Mouse (Mus musculus) lung, postnatal 0 days (tissue): ENCODE results near the gene Coro1b. TPM values are rescaled to one million over a fixed set of nuclear protein-coding genes. Genes with fewer than 3 reads are reported as not detected.

ENCODE experiments used
- ATAC-seq: fragments of 200-750 bp; cut with Nextera tagmentation; 2 replicates; pipeline ENCODE4 v1.8.0; 2017; ENCODE audit warnings: moderate library complexity
- DNase-seq: peaks from one replicate; pipeline ENCODE4 v3.0.0-alpha.2; 2016; ENCODE audit warnings: low spot score
- H3K27ac ChIP-seq: fragments of 300-500 bp; sonication (generic); 2 replicates; pipeline ENCODE4 v1.5.1; 2014; ENCODE audit warnings: antibody characterized with exemption, mild to moderate bottlenecking, low read length, mixed read lengths
- H3K27me3 ChIP-seq: fragments of 300-500 bp; sonication (generic); replicated peaks from 2 replicates; pipeline ENCODE4 v1.6.1; 2014; ENCODE audit warnings: low read length, mixed read lengths; ENCODE audit not compliant: insufficient read depth
- H3K36me3 ChIP-seq: fragments of 300-500 bp; sonication (generic); 2 replicates; pipeline ENCODE4 v1.6.1; 2014; ENCODE audit warnings: low read length, mixed read lengths; ENCODE audit not compliant: insufficient read depth
- H3K4me1 ChIP-seq: fragments of 300-500 bp; sonication (generic); 2 replicates; pipeline ENCODE4 v1.6.1; 2014; ENCODE audit warnings: antibody characterized with exemption, low read depth, low read length, mixed read lengths; ENCODE audit not compliant: insufficient read depth
- H3K4me2 ChIP-seq: fragments of 300-500 bp; sonication (generic); replicated peaks from 2 replicates; pipeline ENCODE4 v1.6.1; 2014; ENCODE audit warnings: low read depth, mild to moderate bottlenecking, low read length, moderate library complexity, mixed read lengths
- H3K4me3 ChIP-seq: fragments of 300-500 bp; sonication (generic); 2 replicates; pipeline ENCODE4 v1.5.1; 2014; ENCODE audit warnings: low read depth, low read length
- H3K9ac ChIP-seq: fragments of 300-500 bp; sonication (generic); replicated peaks from 2 replicates; pipeline ENCODE4 v1.6.1; 2014; ENCODE audit warnings: low read depth, mild to moderate bottlenecking
- H3K9me3 ChIP-seq: fragments of 300-500 bp; sonication (generic); 2 replicates; pipeline ENCODE4 v1.6.1; 2016; ENCODE audit warnings: low read length, mixed read lengths
- CTCF ChIP-seq: IDR thresholded peaks from 2 replicates; pipeline ENCODE4 v1.5.1; 2016; ENCODE audit warnings: antibody characterized with exemption, mild to moderate bottlenecking
- EP300 ChIP-seq: IDR thresholded peaks from 2 replicates; pipeline ENCODE4 v1.6.1; 2016; ENCODE audit warnings: antibody characterized with exemption, mild to moderate bottlenecking, control low read depth
- WGBS: fragments of 180-500 bp; shearing (Covaris S2); extraction: QIAGEN DNeasy Blood & Tissue Kit; methylation state at CpG from one replicate; pipeline ENCODE4 v1.1.7; 2014; 5-methylcytosine and 5-hydroxymethylcytosine counted together
- polyA plus RNA-seq: library from polyadenylated mRNA; unstranded; fragments of >200 nt; fragmentation: Nextera tagmentation; extraction: Ambion mirVana; gene quantifications from 2 replicates; pipeline ENCODE4 v1.2.1, GENCODE M21; 2015

Coro1b gene
- polyA plus RNA-seq, 1 experiment from 2014 or later = 183 TPM

DNA sequence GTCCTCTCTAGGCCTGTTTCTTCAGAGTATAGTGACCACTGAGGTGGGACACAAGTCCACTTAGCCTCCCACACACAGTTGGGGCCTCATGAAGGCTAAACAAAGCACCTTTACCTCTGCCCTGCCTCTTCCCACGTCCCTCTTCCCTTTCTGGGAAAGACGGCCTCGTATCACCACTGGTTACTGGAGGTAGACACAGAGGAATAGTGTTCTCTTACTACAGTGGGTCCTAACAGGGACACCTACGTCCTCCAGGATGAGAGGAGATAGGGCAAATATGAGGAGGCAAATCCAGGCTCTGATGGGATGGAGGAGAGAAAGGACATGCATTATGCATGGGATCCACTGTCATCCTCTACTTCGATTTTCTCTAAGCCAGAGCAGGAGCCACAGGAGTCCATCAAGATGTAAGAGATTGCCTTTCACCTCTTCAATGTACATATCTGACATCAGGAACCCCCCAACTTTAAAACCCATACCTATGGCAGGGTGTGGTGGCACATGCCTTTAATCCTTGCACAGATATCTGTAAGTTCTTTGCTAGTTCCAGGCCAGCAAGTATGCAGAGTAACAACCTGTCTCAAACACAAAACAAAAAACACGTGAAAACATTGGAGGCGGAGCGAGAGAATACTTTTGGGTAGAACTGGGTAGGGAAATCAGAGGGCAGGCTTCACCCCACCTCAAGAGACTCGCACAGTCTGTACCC, 483 bp upstream of the Coro1b start:
- H3K4me3 ChIP-seq = peak overlapping the region; percentile 90
- ATAC-seq (no peak), DNase-seq (no peak)
- no peaks in the 10 kb centered on the region; the same call in 1 of the 2 replicates for H3K36me3 ChIP-seq
- no peaks in the 10 kb centered on the region for H3K27me3 ChIP-seq
- peak overlapping the region; percentile 79 for H3K4me2 ChIP-seq
- peak overlapping the region; percentile 90; the same call in 1 of the 2 replicates for H3K9ac ChIP-seq
- no peak for TF ChIP-seq CTCF
- no peak for TF ChIP-seq EP300
- peaks cover 12% of the 10 kb centered on the region; the same call in 1 of the 2 replicates for H3K4me1 ChIP-seq
- no peaks in the 10 kb centered on the region for H3K9me3 ChIP-seq
- 38% methylated on average over 9 of the region's 9 CpGs for WGBS
- peak overlapping the region; percentile 69 for H3K27ac ChIP-seq

DNA sequence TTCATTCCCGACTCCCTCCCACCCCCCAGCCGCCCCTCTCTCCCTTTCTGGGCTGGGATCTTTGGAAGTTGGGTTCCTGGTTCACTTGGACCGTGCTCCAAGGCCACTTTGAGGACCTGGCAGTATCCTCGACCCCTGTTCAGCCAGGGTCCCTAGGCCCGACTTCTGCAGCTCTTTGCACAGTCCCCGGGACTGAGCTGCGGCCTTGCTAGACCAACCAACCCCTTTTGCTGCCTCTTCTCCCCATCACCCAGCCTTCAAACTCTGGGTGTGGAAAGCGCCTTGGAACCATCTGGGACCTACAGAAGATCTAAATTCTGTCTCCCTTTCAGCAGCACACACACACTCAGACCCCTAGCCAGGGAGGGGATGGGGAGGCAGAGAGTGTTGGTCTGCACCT, 400 bp downstream of the Coro1b start:
- Histone ChIP-seq H3K27me3 (no peaks in the 10 kb centered on the region), H3K27ac (peak overlapping the region; percentile 87), H3K36me3 (peaks cover 3% of the 10 kb centered on the region; the same call in 1 of the 2 replicates), H3K4me3 (peak overlapping the region; percentile 90), H3K4me2 (peak overlapping the region; percentile 79), H3K9ac (peak overlapping the region; percentile 90), H3K9me3 (no peaks in the 10 kb centered on the region), H3K4me1 (peaks cover 12% of the 10 kb centered on the region; the same call in 1 of the 2 replicates)
- DNase-seq = no peak
- ATAC-seq = peak; percentile 27
- TF ChIP-seq CTCF (no peak), EP300 (no peak)
- 0% methylated on average over 6 of the region's 8 CpGs for WGBS

DNA sequence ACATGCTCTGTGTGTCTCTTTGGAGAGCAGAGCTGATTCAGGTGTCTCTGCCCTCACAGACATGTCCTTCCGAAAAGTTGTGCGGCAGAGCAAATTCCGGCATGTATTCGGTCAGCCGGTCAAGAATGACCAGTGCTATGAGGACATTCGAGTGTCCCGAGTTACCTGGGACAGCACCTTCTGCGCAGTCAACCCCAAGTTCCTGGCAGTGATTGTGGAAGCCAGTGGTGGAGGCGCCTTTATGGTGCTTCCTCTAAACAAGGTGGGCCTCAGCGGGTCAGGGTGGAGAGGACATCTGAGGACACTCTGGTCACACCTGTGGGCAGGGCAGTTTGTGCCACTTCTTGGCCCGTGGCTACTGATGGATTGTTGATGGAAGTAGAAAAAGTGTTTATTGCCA, 864 bp downstream of the Coro1b start:
- no peak for ATAC-seq
- peak overlapping the region; percentile 79 for H3K4me2 ChIP-seq
- peak overlapping the region; percentile 87 for H3K27ac ChIP-seq
- no peak for DNase-seq
- WGBS = 73% methylated on average over 11 of the region's 11 CpGs
- H3K4me3 ChIP-seq = peak overlapping the region; percentile 90
- peaks cover 12% of the 10 kb centered on the region; the same call in 1 of the 2 replicates for H3K4me1 ChIP-seq
- no peaks in the 10 kb centered on the region for H3K27me3 ChIP-seq
- H3K9ac ChIP-seq = peak overlapping the region; percentile 90
- peaks cover 3% of the 10 kb centered on the region; the same call in 1 of the 2 replicates for H3K36me3 ChIP-seq
- no peak for TF ChIP-seq CTCF
- H3K9me3 ChIP-seq = no peaks in the 10 kb centered on the region

DNA sequence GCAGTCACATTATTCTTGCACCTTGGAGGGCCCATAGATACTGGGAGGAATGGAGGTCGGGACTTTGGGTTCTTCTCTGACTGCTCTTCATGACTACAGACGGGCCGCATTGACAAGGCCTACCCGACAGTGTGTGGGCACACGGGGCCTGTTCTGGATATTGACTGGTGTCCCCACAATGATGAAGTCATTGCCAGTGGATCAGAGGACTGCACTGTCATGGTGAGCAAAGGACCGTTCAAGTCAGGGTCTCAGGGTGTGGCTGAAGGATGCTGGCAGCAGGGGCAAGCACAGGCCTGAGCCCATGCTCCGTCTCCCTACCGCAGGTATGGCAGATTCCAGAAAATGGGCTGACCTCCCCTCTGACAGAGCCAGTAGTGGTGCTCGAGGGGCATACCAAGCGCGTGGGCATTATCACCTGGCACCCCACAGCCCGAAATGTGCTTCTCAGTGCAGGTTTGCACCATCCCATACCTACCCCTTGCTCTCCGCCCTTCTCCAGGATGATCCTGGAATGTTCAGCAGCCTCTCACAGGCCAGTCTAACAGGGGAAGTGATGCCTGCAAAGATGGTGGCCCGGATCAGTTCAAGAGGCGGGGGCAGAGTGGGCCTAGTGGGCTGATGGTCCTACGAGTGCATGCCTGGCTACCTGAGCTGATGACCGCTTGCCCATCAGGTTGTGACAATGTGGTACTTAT, 1.5 kb downstream of the Coro1b start:
- Histone ChIP-seq H3K27ac (no peak overlapping the region), H3K4me3 (no peak overlapping the region), H3K4me1 (peaks cover 12% of the 10 kb centered on the region; the same call in 1 of the 2 replicates), H3K36me3 (peaks cover 3% of the 10 kb centered on the region; the same call in 1 of the 2 replicates), H3K27me3 (no peaks in the 10 kb centered on the region), H3K9me3 (no peaks in the 10 kb centered on the region), H3K9ac (no peak overlapping the region), H3K4me2 (peak overlapping the region; percentile 79; the same call in 1 of the 2 replicates)
- WGBS = 92% methylated on average over 17 of the region's 17 CpGs
- no peak for DNase-seq
- ATAC-seq = no peak
- TF ChIP-seq CTCF (no peak), EP300 (no peak)

DNA sequence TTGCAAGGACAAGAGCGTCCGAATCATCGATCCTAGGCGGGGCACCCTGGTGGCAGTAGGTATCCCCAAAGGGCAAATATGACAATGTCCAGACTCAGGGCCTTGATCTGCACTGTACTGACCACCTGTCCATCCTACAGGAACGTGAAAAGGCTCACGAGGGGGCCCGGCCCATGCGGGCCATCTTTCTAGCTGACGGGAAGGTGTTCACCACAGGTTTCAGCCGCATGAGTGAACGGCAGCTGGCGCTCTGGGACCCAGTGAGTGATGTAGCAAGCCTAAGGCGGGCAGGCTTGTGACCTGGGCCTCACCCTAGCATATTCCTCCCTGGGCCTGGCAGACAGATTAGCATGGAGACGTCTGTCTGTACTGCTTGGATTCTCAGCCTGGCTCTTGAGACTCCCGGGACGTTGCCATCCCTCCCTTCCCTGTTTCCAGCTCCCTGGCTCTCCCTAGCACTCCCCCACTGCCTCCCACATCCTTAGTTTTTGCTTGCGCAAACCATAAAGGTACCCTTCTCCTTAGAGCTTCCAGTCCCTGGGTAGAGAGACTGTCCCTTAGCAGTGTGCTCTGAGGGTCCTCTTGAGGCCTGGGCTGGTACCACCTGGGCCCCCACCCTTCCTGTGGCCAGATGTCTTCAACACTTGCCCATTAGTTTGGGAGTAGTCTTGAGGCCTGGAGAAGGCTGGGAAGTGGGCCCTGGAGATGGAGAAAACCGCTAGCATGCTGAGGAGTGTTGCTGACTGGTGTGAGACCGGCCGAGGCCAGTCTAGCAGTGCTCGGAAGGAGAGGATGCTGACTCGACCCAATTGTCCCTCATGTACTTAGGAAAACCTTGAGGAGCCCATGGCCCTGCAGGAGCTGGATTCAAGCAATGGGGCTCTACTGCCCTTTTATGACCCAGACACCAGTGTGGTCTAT, 2.4 kb downstream of the Coro1b start:
- no peak for DNase-seq
- TF ChIP-seq EP300 (no peak), CTCF (no peak)

DNA sequence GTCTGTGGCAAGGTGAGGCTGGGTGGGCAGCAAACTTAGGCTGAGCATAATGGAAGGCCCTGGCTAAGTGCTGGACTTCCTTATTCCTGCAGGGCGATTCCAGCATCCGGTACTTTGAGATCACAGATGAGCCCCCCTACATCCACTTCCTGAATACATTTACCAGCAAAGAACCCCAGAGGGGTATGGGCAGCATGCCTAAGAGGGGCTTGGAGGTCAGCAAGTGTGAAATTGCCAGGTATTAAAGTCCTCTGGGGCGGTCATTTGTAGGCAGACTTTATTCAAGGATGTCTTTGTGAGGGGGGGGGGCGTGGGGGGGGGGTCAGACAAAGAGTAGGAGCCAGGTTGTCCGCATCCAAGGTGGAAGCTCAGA, 3.1 kb downstream of the Coro1b start:
- Histone ChIP-seq H3K36me3 (peaks cover 5% of the 10 kb centered on the region; the same call in 1 of the 2 replicates), H3K27ac (no peak overlapping the region), H3K9ac (no peak overlapping the region), H3K4me1 (peaks cover 12% of the 10 kb centered on the region; the same call in 1 of the 2 replicates), H3K4me3 (no peak overlapping the region), H3K27me3 (no peaks in the 10 kb centered on the region), H3K9me3 (no peaks in the 10 kb centered on the region), H3K4me2 (no peak overlapping the region)
- no peak for TF ChIP-seq CTCF
- 70% methylated on average over 5 of the region's 5 CpGs for WGBS
- no peak for ATAC-seq
- no peak for DNase-seq

More for the DNA sequence above, 2.4 kb downstream of the Coro1b start:
- no peaks in the 10 kb centered on the region for H3K27me3 ChIP-seq
- peaks cover 12% of the 10 kb centered on the region; the same call in 1 of the 2 replicates for H3K4me1 ChIP-seq
- H3K36me3 ChIP-seq = peaks cover 3% of the 10 kb centered on the region; the same call in 1 of the 2 replicates
- H3K4me3 ChIP-seq = no peak overlapping the region
- H3K27ac ChIP-seq = no peak overlapping the region
- no peak for ATAC-seq
- 88% methylated on average over 22 of the region's 22 CpGs for WGBS
- H3K4me2 ChIP-seq = no peak overlapping the region
- H3K9ac ChIP-seq = no peak overlapping the region
- no peaks in the 10 kb centered on the region for H3K9me3 ChIP-seq
